Mouse (Mus musculus) heart, embryonic 15.5 days (tissue): Measurements from ENCODE around the gene Impg2. TPM values are rescaled to one million over a fixed set of nuclear protein-coding genes. Genes with fewer than 3 reads are reported as not detected.

ENCODE experiments used
- ATAC-seq: fragments of 200-750 bp; cut with Nextera tagmentation; replicated peaks from 2 replicates; pipeline ENCODE4 v1.8.0; 2017; ENCODE audit warnings: low read depth, moderate TSS enrichment; ENCODE audit not compliant: insufficient number of reproducible peaks, insufficient read depth, low FRiP score
- H3K27ac ChIP-seq: fragments of 300-500 bp; sonication (generic); 2 replicates; pipeline ENCODE4 v1.5.1; 2015; ENCODE audit warnings: mild to moderate bottlenecking, inconsistent platforms
- H3K27me3 ChIP-seq: fragments of 300-500 bp; sonication (generic); 2 replicates; pipeline ENCODE4 v1.6.1; 2015; ENCODE audit warnings: inconsistent platforms
- H3K36me3 ChIP-seq: fragments of 300-500 bp; sonication (generic); 2 replicates; pipeline ENCODE4 v1.6.1; 2015; ENCODE audit warnings: mild to moderate bottlenecking, inconsistent platforms
- H3K4me1 ChIP-seq: fragments of 300-500 bp; sonication (generic); replicated peaks from 2 replicates; pipeline ENCODE4 v1.6.1; 2015; ENCODE audit warnings: inconsistent platforms
- H3K4me2 ChIP-seq: fragments of 300-500 bp; sonication (generic); 2 replicates; pipeline ENCODE4 v1.6.1; 2015; ENCODE audit warnings: inconsistent platforms, mild to moderate bottlenecking, moderate library complexity
- H3K4me3 ChIP-seq: fragments of 300-500 bp; sonication (generic); 2 replicates; pipeline ENCODE4 v1.5.1; 2015; ENCODE audit warnings: mild to moderate bottlenecking, inconsistent platforms
- H3K9ac ChIP-seq: fragments of 300-500 bp; sonication (generic); 2 replicates; pipeline ENCODE4 v1.6.1; 2015; ENCODE audit warnings: mild to moderate bottlenecking, inconsistent platforms
- H3K9me3 ChIP-seq: fragments of 300-500 bp; sonication (generic); replicated peaks from 2 replicates; pipeline ENCODE4 v1.6.1; 2016; ENCODE audit warnings: inconsistent platforms
- WGBS: fragments of 180-500 bp; shearing (Covaris S2); methylation state at CpG from one replicate; pipeline ENCODE4 v1.1.7; 2015; ENCODE audit warnings: mixed read lengths; 5-methylcytosine and 5-hydroxymethylcytosine counted together
- polyA plus RNA-seq: library from polyadenylated mRNA; unstranded; fragments of >200 nt; fragmentation: Nextera tagmentation; extraction: Ambion mirVana; gene quantifications from 2 replicates; pipeline ENCODE4 v1.2.1, GENCODE M21; 2015

Gene Impg2
- polyA plus RNA-seq, 1 experiment from 2014 or later = 0.08 TPM

DNA sequence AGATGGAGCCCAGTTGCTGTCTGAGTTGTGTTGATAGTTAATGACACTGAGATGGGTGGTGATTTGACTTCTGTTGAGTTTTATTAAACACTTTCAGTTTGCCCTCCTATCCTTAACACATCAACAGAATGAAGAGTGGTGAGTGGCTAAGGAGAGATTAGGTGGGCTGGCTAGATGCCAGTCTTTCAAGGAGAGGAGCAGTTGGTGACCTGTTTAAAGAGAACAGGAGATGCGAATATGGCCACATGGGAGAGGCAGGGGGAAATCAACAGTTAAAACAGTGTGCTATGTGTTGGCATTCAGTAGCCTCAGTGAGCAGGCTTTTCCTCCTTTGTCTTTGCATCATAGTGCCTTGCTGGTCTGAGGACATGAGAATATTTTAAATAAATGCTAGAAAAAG lies 69.8 kb downstream of the Impg2 start:
- Histone ChIP-seq H3K9ac (no peak overlapping the region), H3K27ac (no peak overlapping the region), H3K36me3 (no peaks in the 10 kb centered on the region), H3K9me3 (no peaks in the 10 kb centered on the region), H3K27me3 (no peaks in the 10 kb centered on the region), H3K4me1 (no peaks in the 10 kb centered on the region), H3K4me3 (no peak overlapping the region), H3K4me2 (no peak overlapping the region)
- WGBS = 42% methylated on average over 1 of the region's 1 CpGs
- ATAC-seq = no peak

DNA sequence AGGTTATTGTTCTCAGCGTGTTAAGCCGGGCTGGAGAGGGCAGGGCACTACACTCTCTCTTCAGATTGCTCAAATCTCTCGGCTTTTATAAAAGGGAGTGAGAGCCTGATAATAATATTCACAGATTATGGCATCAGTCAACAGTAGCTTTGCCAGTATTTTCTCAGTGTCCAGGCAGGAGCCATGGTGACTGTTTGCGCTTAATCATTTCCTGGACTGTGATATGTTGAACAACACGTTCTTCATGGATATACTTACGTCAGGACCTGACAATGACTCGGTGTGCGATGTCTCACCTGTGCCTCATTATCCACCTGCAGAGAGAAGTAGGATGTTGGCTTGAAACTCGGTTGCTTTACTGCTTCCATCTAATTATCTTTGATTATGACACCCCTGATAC lies 74.9 kb downstream of the Impg2 start:
- H3K36me3 ChIP-seq = no peaks in the 10 kb centered on the region
- no peak overlapping the region for H3K4me3 ChIP-seq
- 72% methylated on average over 9 of the region's 9 CpGs for WGBS
- H3K9ac ChIP-seq = no peak overlapping the region
- H3K4me2 ChIP-seq = no peak overlapping the region
- H3K4me1 ChIP-seq = no peaks in the 10 kb centered on the region
- H3K9me3 ChIP-seq = no peaks in the 10 kb centered on the region
- H3K27me3 ChIP-seq = no peaks in the 10 kb centered on the region
- no peak for ATAC-seq
- no peak overlapping the region for H3K27ac ChIP-seq

DNA sequence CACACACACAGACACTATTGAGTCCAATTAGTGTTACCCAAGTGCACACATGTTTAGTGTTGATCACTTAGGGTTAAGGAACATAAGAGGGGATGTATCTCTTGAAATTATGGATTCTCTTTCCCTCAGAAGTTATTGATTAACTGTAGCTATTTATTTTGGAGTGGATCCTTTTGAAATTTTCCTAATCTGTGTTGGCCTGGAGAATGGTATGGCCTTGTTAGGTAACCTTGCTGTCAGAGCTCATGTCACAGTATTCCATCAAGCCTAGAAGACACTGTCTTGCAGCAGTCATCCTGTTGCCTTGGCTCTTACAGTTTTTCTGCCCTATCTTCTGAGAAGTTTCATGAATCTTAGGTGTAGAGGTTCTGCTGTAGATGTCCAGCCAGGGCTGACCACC lies 75.6 kb downstream of the Impg2 start:
- no peak overlapping the region for H3K4me3 ChIP-seq
- no peak for ATAC-seq
- H3K36me3 ChIP-seq = no peaks in the 10 kb centered on the region
- H3K9ac ChIP-seq = no peak overlapping the region
- no peak overlapping the region for H3K27ac ChIP-seq
- no peak overlapping the region for H3K4me2 ChIP-seq
- H3K4me1 ChIP-seq = no peaks in the 10 kb centered on the region
- no peaks in the 10 kb centered on the region for H3K27me3 ChIP-seq
- H3K9me3 ChIP-seq = no peaks in the 10 kb centered on the region

DNA sequence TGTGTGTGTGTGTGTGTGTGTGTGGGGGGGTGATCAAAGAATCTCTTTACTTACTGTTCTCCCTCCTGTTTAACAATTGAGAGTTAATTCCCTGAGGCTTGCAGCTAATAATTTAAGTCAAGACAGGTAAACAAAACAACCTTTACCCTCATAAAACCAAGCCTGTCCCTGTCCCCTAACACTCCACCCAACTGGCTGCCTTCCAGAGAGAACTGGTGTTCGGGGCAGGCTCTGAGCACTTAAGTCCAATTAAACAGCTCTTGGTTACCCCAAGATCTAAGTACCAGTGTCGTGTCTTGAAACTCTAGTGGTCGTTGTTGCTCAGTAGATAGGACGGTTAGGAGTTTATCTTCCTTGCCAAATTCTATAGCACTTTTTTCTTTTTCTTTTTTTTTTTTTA lies 77.2 kb downstream of the Impg2 start:
- Histone ChIP-seq H3K4me2 (no peak overlapping the region), H3K27me3 (no peaks in the 10 kb centered on the region), H3K9me3 (no peaks in the 10 kb centered on the region), H3K36me3 (no peaks in the 10 kb centered on the region), H3K4me3 (no peak overlapping the region), H3K4me1 (no peaks in the 10 kb centered on the region), H3K9ac (no peak overlapping the region), H3K27ac (no peak overlapping the region)
- 67% methylated on average over 4 of the region's 4 CpGs for WGBS
- ATAC-seq = no peak

DNA sequence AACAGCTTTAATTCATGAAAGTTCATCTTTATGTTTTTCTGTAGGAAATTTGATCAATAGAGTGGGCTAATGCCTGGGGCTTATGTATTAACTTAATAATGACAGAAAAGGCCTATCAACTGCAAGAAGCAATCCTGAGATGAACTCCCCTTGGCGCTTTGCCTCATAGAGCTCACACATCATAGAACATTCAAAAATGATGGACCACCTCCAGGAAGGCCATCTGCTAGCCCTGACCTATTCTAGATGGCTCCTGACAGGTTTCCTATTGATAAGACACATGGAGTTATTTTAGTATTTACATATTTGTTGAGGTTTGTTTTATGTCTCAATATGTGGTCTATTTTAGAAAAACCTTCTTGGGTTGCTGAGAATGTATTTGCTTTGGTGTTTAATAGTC lies 79.2 kb downstream of the Impg2 start:
- Histone ChIP-seq H3K27ac (no peak overlapping the region), H3K9me3 (no peaks in the 10 kb centered on the region), H3K4me1 (no peaks in the 10 kb centered on the region), H3K9ac (no peak overlapping the region), H3K36me3 (no peaks in the 10 kb centered on the region), H3K4me2 (no peak overlapping the region), H3K4me3 (no peak overlapping the region), H3K27me3 (no peaks in the 10 kb centered on the region)
- no peak for ATAC-seq
- WGBS = 88% methylated on average over 1 of the region's 1 CpGs

DNA sequence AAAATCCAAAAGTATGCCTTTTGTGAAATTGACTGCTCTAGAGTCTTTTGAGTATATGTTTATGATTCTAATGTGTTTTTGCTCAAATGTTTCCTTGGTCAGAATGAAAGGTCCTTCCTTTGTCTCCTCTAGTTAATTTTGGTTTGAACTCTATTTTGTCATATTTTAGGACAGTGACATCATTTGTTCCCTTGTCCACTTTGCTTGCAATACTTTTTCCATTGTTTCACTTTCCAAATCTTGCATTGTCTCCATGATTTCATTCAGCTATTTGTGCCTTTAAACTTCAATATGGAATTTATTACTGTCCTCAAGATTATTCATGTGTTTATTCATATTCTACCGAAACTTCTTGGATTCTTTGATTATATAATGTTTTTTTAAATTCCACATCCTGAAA lies 79.8 kb downstream of the Impg2 start:
- H3K36me3 ChIP-seq = no peaks in the 10 kb centered on the region
- no peak overlapping the region for H3K9ac ChIP-seq
- H3K4me2 ChIP-seq = no peak overlapping the region
- no peaks in the 10 kb centered on the region for H3K9me3 ChIP-seq
- H3K27me3 ChIP-seq = no peaks in the 10 kb centered on the region
- ATAC-seq = no peak
- no peak overlapping the region for H3K4me3 ChIP-seq
- 66% methylated on average over 1 of the region's 1 CpGs for WGBS
- H3K27ac ChIP-seq = no peak overlapping the region
- no peaks in the 10 kb centered on the region for H3K4me1 ChIP-seq

DNA sequence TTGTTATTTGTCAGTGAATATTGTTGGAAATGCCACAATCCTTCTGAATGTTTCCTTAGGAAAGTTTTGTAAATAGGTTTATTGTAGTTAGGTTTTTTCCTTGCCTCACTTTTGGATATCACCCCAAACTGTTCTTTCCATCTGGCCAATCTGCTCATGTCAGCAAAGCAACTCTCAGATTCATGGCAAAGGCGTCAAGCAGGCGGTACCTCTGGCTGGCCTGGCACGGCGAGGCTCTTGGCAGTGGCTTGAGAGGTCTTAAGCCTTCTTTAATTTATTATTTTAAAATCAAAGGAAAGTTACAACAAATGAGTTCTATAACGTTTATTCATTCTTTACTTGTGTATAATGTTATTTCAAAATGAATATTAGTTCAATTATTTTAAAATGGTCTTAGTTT lies 82.0 kb downstream of the Impg2 start:
- no peaks in the 10 kb centered on the region for H3K36me3 ChIP-seq
- H3K27ac ChIP-seq = no peak overlapping the region
- H3K9me3 ChIP-seq = no peaks in the 10 kb centered on the region
- no peak overlapping the region for H3K4me2 ChIP-seq
- 74% methylated on average over 5 of the region's 5 CpGs for WGBS
- ATAC-seq = no peak
- no peak overlapping the region for H3K4me3 ChIP-seq
- H3K4me1 ChIP-seq = no peaks in the 10 kb centered on the region
- no peaks in the 10 kb centered on the region for H3K27me3 ChIP-seq
- no peak overlapping the region for H3K9ac ChIP-seq

DNA sequence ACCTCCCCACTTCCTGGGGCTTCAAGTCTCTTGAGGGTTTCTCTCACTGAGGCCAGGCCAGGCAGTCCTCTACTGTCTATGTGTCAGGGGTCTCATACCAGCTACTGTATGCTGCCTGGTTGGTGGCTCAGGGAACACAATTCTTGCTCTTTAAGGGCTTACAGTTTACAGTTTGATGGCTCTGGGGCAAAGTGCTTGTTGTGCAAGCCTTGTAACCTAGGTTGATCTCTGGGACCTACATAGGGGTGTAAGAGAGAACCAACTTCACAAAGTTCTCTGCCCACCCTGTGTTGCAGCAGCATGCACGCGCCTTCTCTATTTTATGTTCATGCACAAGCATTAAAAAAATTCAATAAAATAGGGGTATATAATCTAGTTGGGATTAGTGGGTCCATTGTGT lies 82.9 kb downstream of the Impg2 start:
- no peak for ATAC-seq
- no peak overlapping the region for H3K4me2 ChIP-seq
- H3K9ac ChIP-seq = no peak overlapping the region
- no peaks in the 10 kb centered on the region for H3K4me1 ChIP-seq
- H3K27ac ChIP-seq = no peak overlapping the region
- no peak overlapping the region for H3K4me3 ChIP-seq
- H3K36me3 ChIP-seq = no peaks in the 10 kb centered on the region
- no peaks in the 10 kb centered on the region for H3K9me3 ChIP-seq
- no peaks in the 10 kb centered on the region for H3K27me3 ChIP-seq
- WGBS = 87% methylated on average over 2 of the region's 2 CpGs

DNA sequence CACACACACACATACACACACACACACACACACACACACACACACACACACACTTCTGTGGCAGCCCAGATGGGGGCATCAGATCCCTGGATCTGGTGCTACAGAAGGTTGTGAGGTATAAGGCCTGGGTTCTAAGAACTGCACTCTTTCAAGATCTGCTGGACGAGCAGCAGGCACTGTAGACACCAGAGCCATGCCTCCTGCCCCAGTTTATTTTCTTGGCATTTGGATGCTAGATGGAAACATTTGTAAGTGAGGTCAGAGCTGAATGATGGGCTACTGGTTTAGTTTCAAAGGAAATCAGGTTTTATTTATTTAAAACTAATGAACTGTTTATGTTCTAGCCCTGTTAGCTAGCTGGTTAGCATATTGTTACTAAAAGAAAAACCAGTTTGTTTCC lies 90.8 kb downstream of the Impg2 start:
- Histone ChIP-seq H3K4me1 (no peaks in the 10 kb centered on the region), H3K4me3 (no peak overlapping the region), H3K27me3 (no peaks in the 10 kb centered on the region), H3K36me3 (no peaks in the 10 kb centered on the region), H3K9ac (no peak overlapping the region), H3K9me3 (no peaks in the 10 kb centered on the region), H3K4me2 (no peak overlapping the region), H3K27ac (no peak overlapping the region)
- 60% methylated on average over 1 of the region's 1 CpGs for WGBS
- ATAC-seq = no peak

DNA sequence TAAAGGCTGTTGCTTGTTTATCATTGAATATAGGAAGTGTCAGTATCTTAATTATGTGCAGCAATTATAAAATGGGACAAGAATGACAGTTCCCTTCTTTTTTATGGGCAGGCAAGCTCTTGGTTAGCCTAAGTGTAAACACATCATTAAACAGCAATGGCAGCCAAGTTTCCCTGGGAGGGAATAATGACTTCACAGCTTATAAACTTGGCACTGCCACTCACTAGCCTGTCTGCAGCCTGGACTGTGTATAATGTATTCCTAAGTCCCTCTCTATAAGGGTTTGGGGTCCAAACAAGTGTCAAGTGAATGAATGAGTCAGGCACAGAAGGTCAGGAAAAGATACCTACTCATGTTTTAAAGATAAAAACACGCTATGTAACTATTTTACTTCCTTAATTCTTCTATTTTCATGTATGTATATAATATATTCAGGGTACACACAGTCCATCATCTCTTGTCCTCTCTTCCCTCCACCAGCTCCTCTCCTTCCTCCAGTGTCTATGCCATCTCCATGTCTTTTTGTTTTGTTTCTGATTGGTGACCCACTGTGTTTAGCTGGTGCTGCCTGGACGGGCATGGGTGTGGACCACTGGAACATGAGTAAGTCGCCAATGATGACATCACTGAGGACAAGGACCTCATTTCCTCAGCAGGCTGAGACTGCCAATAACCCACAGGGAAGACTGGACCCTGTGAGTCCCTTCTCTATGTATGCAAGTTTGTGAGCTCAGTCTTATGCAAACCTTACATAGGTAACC lies 92.0 kb downstream of the Impg2 start:
- 0 out of 2 replicates have a peak, but pooled peaks have one; percentile 39 for ATAC-seq
- H3K9ac ChIP-seq = no peak overlapping the region
- 61% methylated on average over 3 of the region's 3 CpGs for WGBS
- no peak overlapping the region for H3K4me3 ChIP-seq
- H3K27me3 ChIP-seq = no peaks in the 10 kb centered on the region
- H3K9me3 ChIP-seq = no peaks in the 10 kb centered on the region
- H3K27ac ChIP-seq = no peak overlapping the region
- no peaks in the 10 kb centered on the region for H3K4me1 ChIP-seq
- no peak overlapping the region for H3K4me2 ChIP-seq
- H3K36me3 ChIP-seq = no peaks in the 10 kb centered on the region

DNA sequence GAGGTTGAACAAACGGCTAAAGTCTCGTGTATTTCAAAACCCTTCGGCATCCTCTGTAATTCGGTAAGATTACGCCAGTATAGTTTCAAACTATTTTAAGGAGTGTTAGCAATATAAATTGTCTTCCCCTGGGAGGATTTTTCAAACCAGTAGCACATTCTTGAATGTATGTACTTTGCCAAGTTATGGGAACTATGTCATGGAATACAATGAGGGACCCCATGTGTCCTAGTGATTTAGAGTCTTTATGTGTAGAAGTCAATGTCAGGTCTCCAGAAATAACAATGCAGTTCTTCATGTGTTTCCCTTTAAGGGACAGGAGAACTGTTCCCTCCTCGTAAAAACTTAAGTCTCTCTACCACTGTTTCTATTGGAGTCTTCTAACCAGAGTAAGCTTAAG lies 94.1 kb downstream of the Impg2 start:
- Histone ChIP-seq H3K9ac (no peak overlapping the region), H3K27me3 (no peaks in the 10 kb centered on the region), H3K27ac (no peak overlapping the region), H3K9me3 (no peaks in the 10 kb centered on the region), H3K4me1 (no peaks in the 10 kb centered on the region), H3K4me2 (no peak overlapping the region), H3K4me3 (no peak overlapping the region), H3K36me3 (no peaks in the 10 kb centered on the region)
- ATAC-seq = no peak
- 66% methylated on average over 6 of the region's 6 CpGs for WGBS

DNA sequence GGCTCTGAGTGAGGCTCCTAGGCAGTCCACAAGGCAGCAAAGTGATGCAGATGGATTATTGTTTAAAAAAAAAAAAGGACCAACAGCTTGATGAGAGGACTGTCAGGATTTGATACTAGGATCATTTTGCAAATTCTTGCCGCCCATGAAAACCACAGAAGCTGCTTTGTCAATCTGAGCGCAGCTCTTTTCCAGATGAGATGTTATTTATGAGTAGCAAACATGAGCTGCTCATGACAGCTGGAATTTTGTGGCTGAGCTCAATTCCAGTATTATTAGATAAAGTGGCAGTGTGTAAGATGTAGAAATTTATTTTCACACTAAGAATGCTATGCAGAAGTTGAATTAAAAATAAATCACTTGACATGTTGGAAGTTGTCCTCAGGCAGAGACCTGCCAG lies 94.7 kb downstream of the Impg2 start:
- H3K9ac ChIP-seq = no peak overlapping the region
- no peak overlapping the region for H3K4me2 ChIP-seq
- WGBS = 47% methylated on average over 2 of the region's 2 CpGs
- H3K27ac ChIP-seq = no peak overlapping the region
- no peak overlapping the region for H3K4me3 ChIP-seq
- H3K36me3 ChIP-seq = no peaks in the 10 kb centered on the region
- no peaks in the 10 kb centered on the region for H3K27me3 ChIP-seq
- no peak for ATAC-seq
- H3K4me1 ChIP-seq = no peaks in the 10 kb centered on the region
- H3K9me3 ChIP-seq = no peaks in the 10 kb centered on the region
